Mouse (Mus musculus): ENCODE results near the gene Gnaz. TPM values are rescaled to one million over a fixed set of nuclear protein-coding genes. Genes with fewer than 3 reads are reported as not detected.
A peak's percentile ranks its signal among the peaks of the same experiment; 100 is the strongest.
"Not testable (repeated sequence)": the region's sequence is repeated elsewhere in the genome, so short reads cannot be mapped to it uniquely, and the experiment has no call there.

The Gnaz gene
- polyA plus RNA-seq, 1 experiment from 2014 or later, result 2.9 TPM

DNA sequence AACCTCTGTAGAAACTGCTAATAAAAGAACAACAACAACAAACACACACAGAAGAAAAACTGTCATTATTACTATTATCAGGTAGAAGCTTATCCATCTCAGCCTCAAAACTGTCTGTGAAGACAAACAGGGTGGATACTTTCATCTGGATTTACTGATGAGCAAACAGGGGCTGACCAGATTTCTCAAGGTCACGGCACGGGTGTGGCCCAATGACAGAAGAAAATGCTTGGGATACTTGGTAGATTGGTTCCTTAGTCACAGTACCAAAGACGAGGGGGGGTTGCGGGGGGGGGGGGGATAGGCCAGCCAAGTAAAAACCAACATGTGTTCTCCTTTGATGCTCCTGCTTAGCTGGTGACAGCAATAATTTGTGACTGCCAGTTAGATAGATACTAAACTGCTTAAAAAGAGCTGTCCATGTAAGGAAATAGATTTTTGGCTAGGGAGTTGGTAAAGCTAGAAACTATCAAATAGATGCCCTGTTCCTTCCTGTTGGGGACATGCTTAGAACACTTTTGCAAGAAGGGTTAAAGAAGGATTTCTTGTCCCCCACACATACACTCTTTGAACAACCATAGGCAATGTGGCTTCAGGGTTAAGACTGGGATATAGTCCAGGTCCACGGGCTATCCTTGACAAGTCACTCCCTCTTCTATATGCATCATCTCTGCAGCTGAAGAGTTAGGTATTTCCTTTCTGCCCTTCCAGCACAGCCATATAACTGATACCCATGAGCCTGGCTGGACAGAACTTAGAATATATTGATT, 64.6 kb downstream of the Gnaz start:
- 43% methylated on average over 5 of the region's 5 CpGs for WGBS
- H3K27me3 ChIP-seq (replicated peaks; ENCODE audit: control insufficient read depth, insufficient read depth, low read length), result no peaks in the 10 kb centered on the region
- H3K4me3 ChIP-seq (ENCODE audit: low read length), result no peak overlapping the region

GRCm38 (mm10) chr10:75032395-75032794, 65.4 kb downstream of the Gnaz start, which contains the start of gene Rsph14:
Gene Rsph14, minus strand, starts transcription at chr10:75032586.
- no peak for ATAC-seq
- no peaks in the 10 kb centered on the region for H3K9me3 ChIP-seq (ENCODE audit: control insufficient read depth, low read length)
- 27% methylated on average over 10 of the region's 10 CpGs for WGBS
- H3K4me1 ChIP-seq (ENCODE audit: control insufficient read depth, insufficient read depth, low read length), result peaks cover 4% of the 10 kb centered on the region
- H3K9ac ChIP-seq (ENCODE audit: low read depth, low read length), result no peak within 1 kb of the TSS
- no peak within 1 kb of the TSS for H3K4me2 ChIP-seq (ENCODE audit: low read depth, low read length)
- no peak within 1 kb of the TSS for H3K27ac ChIP-seq (ENCODE audit: low read length)
- H3K4me3 ChIP-seq (ENCODE audit: low read length), result no peak within 1 kb of the TSS
- H3K27me3 ChIP-seq (replicated peaks; ENCODE audit: control insufficient read depth, insufficient read depth, low read length), result no peaks in the 10 kb centered on the region
- no peaks in the 10 kb centered on the region for H3K36me3 ChIP-seq (ENCODE audit: control insufficient read depth, insufficient read depth, low read length)

More for the DNA sequence above, 64.6 kb downstream of the Gnaz start:
- H3K4me1 ChIP-seq (ENCODE audit: control insufficient read depth, insufficient read depth, low read length), result no peaks in the 10 kb centered on the region
- no peak for ATAC-seq
- H3K9me3 ChIP-seq (ENCODE audit: control insufficient read depth, low read length), result no peaks in the 10 kb centered on the region
- H3K4me2 ChIP-seq (ENCODE audit: low read depth, low read length), result no peak overlapping the region
- H3K36me3 ChIP-seq (ENCODE audit: control insufficient read depth, insufficient read depth, low read length), result no peaks in the 10 kb centered on the region
- no peak overlapping the region for H3K9ac ChIP-seq (ENCODE audit: low read depth, low read length)
- H3K27ac ChIP-seq (ENCODE audit: low read length), result no peak overlapping the region

DNA sequence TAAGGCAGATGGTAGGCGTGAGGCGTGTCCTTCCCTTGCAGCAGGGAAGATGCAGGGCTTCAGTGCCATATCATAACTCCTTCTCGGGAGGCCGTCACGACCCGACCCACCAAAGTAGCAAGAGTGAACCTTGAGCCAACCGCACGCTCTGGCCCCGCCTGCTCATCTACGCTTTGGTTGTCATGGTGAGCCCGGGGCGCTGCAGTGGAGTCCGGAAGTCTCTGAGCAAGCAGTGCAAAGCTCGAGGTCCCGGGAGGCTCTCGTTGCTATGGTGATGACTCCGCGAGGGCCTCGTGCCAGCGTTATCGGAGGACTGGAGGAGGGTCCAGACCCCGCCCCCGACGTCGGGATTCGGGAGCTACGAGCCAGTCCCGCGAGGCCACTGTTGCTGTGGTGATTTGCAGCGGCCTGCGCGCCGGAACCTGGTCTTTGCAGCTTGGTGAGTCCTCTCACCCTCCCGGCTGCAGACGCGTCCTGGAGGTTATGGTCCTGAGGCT, 70.0 kb downstream of the Gnaz start, which contains the start of gene Rab36:
Rab36 (plus strand) TSS at position 176 of the 497 bp plus-strand sequence.
- Histone ChIP-seq H3K36me3 (ENCODE audit: control insufficient read depth, insufficient read depth, low read length) (no peaks in the 10 kb centered on the region), H3K27ac (ENCODE audit: low read length) (peak within 1 kb of the TSS; percentile 68), H3K27me3 (replicated peaks; ENCODE audit: control insufficient read depth, insufficient read depth, low read length) (no peaks in the 10 kb centered on the region), H3K4me2 (ENCODE audit: low read depth, low read length) (peak within 1 kb of the TSS; percentile 75), H3K9ac (ENCODE audit: low read depth, low read length) (peak within 1 kb of the TSS; percentile 73), H3K4me3 (ENCODE audit: low read length) (peak within 1 kb of the TSS; percentile 51), H3K4me1 (ENCODE audit: control insufficient read depth, insufficient read depth, low read length) (peaks cover 7% of the 10 kb centered on the region), H3K9me3 (ENCODE audit: control insufficient read depth, low read length) (no peaks in the 10 kb centered on the region)
- under 1% methylated on average over 36 of the region's 36 CpGs for WGBS
- peak; percentile 98 for ATAC-seq

- H3K36me3 ChIP-seq (ENCODE audit: control insufficient read depth, insufficient read depth, low read length); H3K27ac ChIP-seq (ENCODE audit: low read length); ATAC-seq; H3K9ac ChIP-seq (ENCODE audit: low read depth, low read length); H3K9me3 ChIP-seq (ENCODE audit: control insufficient read depth, low read length); H3K4me1 ChIP-seq (ENCODE audit: control insufficient read depth, insufficient read depth, low read length); H3K27me3 ChIP-seq (replicated peaks; ENCODE audit: control insufficient read depth, insufficient read depth, low read length); H3K4me2 ChIP-seq (ENCODE audit: low read depth, low read length); H3K4me3 ChIP-seq (ENCODE audit: low read length): not testable (repeated sequence)
- WGBS, result 8% methylated on average over 1 of the region's 1 CpGs
Measured at GRCm38 (mm10) chr10:75042060-75042459, 75.1 kb downstream of the Gnaz start.

DNA sequence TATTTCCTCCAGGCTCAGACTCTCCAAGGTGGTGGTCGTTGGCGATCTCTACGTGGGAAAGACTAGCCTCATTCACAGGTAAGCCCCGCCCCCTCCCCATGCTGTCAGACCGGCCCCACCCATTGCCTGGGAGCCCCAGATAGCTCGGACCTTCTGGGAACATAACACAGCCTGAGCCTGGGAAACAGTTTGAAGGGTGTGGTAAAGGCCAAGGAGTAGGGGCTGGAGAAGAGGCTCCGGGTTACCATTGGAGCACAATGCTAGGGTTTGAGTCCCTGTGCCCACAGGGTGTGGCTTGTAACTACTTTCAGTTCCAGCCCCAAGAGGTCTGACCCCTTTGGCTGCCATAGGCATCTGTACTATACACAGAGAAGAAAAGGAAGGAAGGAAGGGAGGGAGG, 77.5 kb downstream of the Gnaz start:
- Histone ChIP-seq H3K9ac (ENCODE audit: low read depth, low read length) (no peak overlapping the region), H3K27me3 (replicated peaks; ENCODE audit: control insufficient read depth, insufficient read depth, low read length) (no peaks in the 10 kb centered on the region), H3K36me3 (ENCODE audit: control insufficient read depth, insufficient read depth, low read length) (no peaks in the 10 kb centered on the region), H3K4me2 (ENCODE audit: low read depth, low read length) (no peak overlapping the region), H3K4me3 (ENCODE audit: low read length) (no peak overlapping the region), H3K4me1 (ENCODE audit: control insufficient read depth, insufficient read depth, low read length) (no peaks in the 10 kb centered on the region), H3K9me3 (ENCODE audit: control insufficient read depth, low read length) (no peaks in the 10 kb centered on the region), H3K27ac (ENCODE audit: low read length) (no peak overlapping the region)
- peak; percentile 36 for ATAC-seq
- WGBS, result 28% methylated on average over 7 of the region's 7 CpGs

DNA sequence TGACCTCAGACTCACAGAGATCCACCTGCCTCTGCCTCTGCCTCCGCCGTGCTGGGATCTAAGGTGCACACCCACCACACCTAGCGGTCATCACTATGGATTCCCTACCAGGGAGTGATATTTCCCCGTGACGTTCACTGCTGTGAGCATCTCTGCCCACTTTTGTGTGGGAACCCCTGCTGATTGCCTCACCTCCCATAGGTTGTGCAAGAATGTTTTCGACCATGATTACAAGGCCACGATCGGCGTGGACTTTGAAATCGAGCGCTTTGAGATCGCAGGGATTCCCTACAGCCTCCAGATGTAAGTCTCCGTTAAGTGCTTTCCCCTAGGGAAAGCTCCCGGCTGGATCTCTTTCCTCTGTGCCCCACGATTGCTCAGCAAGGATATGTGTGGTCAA, 78.9 kb downstream of the Gnaz start:
- no peaks in the 10 kb centered on the region for H3K9me3 ChIP-seq (ENCODE audit: control insufficient read depth, low read length)
- H3K4me3 ChIP-seq (ENCODE audit: low read length), result no peak overlapping the region
- H3K4me2 ChIP-seq (ENCODE audit: low read depth, low read length), result no peak overlapping the region
- peak; percentile 34; the same call in 1 of the 2 replicates for ATAC-seq
- H3K4me1 ChIP-seq (ENCODE audit: control insufficient read depth, insufficient read depth, low read length), result no peaks in the 10 kb centered on the region
- H3K27ac ChIP-seq (ENCODE audit: low read length), result no peak overlapping the region
- no peaks in the 10 kb centered on the region for H3K36me3 ChIP-seq (ENCODE audit: control insufficient read depth, insufficient read depth, low read length)
- H3K27me3 ChIP-seq (replicated peaks; ENCODE audit: control insufficient read depth, insufficient read depth, low read length), result no peaks in the 10 kb centered on the region
- 91% methylated on average over 15 of the region's 15 CpGs for WGBS
- H3K9ac ChIP-seq (ENCODE audit: low read depth, low read length), result no peak overlapping the region

- H3K9ac ChIP-seq (ENCODE audit: low read depth, low read length), result no peak overlapping the region
- H3K4me2 ChIP-seq (ENCODE audit: low read depth, low read length), result no peak overlapping the region
- H3K4me1 ChIP-seq (ENCODE audit: control insufficient read depth, insufficient read depth, low read length), result 0 out of 2 replicates have a peak, but pooled peaks cover 3% of the 10 kb centered on the region
- H3K9me3 ChIP-seq (ENCODE audit: control insufficient read depth, low read length), result no peaks in the 10 kb centered on the region
- H3K27me3 ChIP-seq (replicated peaks; ENCODE audit: control insufficient read depth, insufficient read depth, low read length), result no peaks in the 10 kb centered on the region
- H3K4me3 ChIP-seq (ENCODE audit: low read length), result no peak overlapping the region
- no peak overlapping the region for H3K27ac ChIP-seq (ENCODE audit: low read length)
- WGBS, result 94% methylated on average over 7 of the region's 7 CpGs
- ATAC-seq, result no peak
- H3K36me3 ChIP-seq (ENCODE audit: control insufficient read depth, insufficient read depth, low read length), result no peaks in the 10 kb centered on the region
Measured at GRCm38 (mm10) chr10:75048711-75049110, 81.7 kb downstream of the Gnaz start.

GRCm38 (mm10) chr10:75051364-75052074, 84.5 kb downstream of the Gnaz start:
- Histone ChIP-seq H3K36me3 (ENCODE audit: control insufficient read depth, insufficient read depth, low read length) (no peaks in the 10 kb centered on the region), H3K4me2 (ENCODE audit: low read depth, low read length) (no peak overlapping the region), H3K9ac (ENCODE audit: low read depth, low read length) (no peak overlapping the region), H3K4me1 (ENCODE audit: control insufficient read depth, insufficient read depth, low read length) (peaks cover 9% of the 10 kb centered on the region; the same call in 1 of the 2 replicates), H3K27ac (ENCODE audit: low read length) (no peak overlapping the region), H3K27me3 (replicated peaks; ENCODE audit: control insufficient read depth, insufficient read depth, low read length) (no peaks in the 10 kb centered on the region), H3K9me3 (ENCODE audit: control insufficient read depth, low read length) (no peaks in the 10 kb centered on the region), H3K4me3 (ENCODE audit: low read length) (no peak overlapping the region)
- no peak for ATAC-seq
- 91% methylated on average over 21 of the region's 21 CpGs for WGBS

GRCm38 (mm10) chr10:75052902-75053301, 85.9 kb downstream of the Gnaz start:
- 73% methylated on average over 8 of the region's 8 CpGs for WGBS
- Histone ChIP-seq H3K4me3 (ENCODE audit: low read length) (no peak overlapping the region), H3K36me3 (ENCODE audit: control insufficient read depth, insufficient read depth, low read length) (no peaks in the 10 kb centered on the region), H3K4me1 (ENCODE audit: control insufficient read depth, insufficient read depth, low read length) (peaks cover 9% of the 10 kb centered on the region; the same call in 1 of the 2 replicates), H3K9ac (ENCODE audit: low read depth, low read length) (no peak overlapping the region), H3K27ac (ENCODE audit: low read length) (no peak overlapping the region), H3K4me2 (ENCODE audit: low read depth, low read length) (no peak overlapping the region), H3K27me3 (replicated peaks; ENCODE audit: control insufficient read depth, insufficient read depth, low read length) (no peaks in the 10 kb centered on the region), H3K9me3 (ENCODE audit: control insufficient read depth, low read length) (no peaks in the 10 kb centered on the region)
- ATAC-seq, result no peak
